Mouse (Mus musculus) layer of hippocampus, postnatal 36 days (tissue): ENCODE results near the gene Tmem270. TPM values are rescaled to one million over a fixed set of nuclear protein-coding genes. Genes with fewer than 3 reads are reported as not detected.
A peak's percentile ranks its signal among the peaks of the same experiment; 100 is the strongest.

Experiments used
- DNase-seq, 2 experiments: peaks; one replicate each; pipeline ENCODE4 v3.0.0; 2022
- total RNA-seq, 2 experiments: library from RNA; stranded (reverse); gene quantifications; 2 replicates each; pipeline ENCODE4 v1.2.3; 2021

Gene Tmem270
- total RNA-seq, 2 experiments from 2014 or later = not detected

GRCm38 (mm10) chr5:134883077-134883476 lies 23.5 kb downstream of the Tmem270 start:
- DNase-seq = no peak

- DNase-seq = no peak
Measured at GRCm38 (mm10) chr5:134876801-134877200, 29.7 kb downstream of the Tmem270 start.

GRCm38 (mm10) chr5:134875245-134875644 lies 31.3 kb downstream of the Tmem270 start:
- no peak for DNase-seq

GRCm38 (mm10) chr5:134873956-134874879 lies 32.3 kb downstream of the Tmem270 start:
- DNase-seq = peak; percentile 4 to 14

GRCm38 (mm10) chr5:134873034-134873433 lies 33.5 kb downstream of the Tmem270 start:
- no peak for DNase-seq

GRCm38 (mm10) chr5:134872597-134872996 lies 33.9 kb downstream of the Tmem270 start:
- DNase-seq = no peak

GRCm38 (mm10) chr5:134868506-134868905 lies 38.0 kb downstream of the Tmem270 start:
- DNase-seq = no peak

GRCm38 (mm10) chr5:134867320-134868144 lies 39.0 kb downstream of the Tmem270 start:
- DNase-seq = no peak

- no peak for DNase-seq
Measured at GRCm38 (mm10) chr5:134865158-134865557, 41.4 kb downstream of the Tmem270 start.

- DNase-seq = no peak
Measured at GRCm38 (mm10) chr5:134861902-134862497, 44.5 kb downstream of the Tmem270 start.

GRCm38 (mm10) chr5:134859193-134859592 lies 47.3 kb downstream of the Tmem270 start:
- no peak for DNase-seq

GRCm38 (mm10) chr5:134858378-134858777 lies 48.2 kb downstream of the Tmem270 start:
- DNase-seq = no peak

GRCm38 (mm10) chr5:134852873-134853272 lies 53.7 kb downstream of the Tmem270 start:
- no peak for DNase-seq

Other genes starting within 250 kb of the Tmem270 start
- 10 to 100 TPM; 39.1 to 40.1 TPM for gene Limk1, start 218.1 kb downstream of the Tmem270 start, total RNA-seq
- gene Eln, start 159.4 kb downstream of the Tmem270 start, total RNA-seq = 10 to 100 TPM in 1 of 2 experiments, 1 to 10 TPM in 1; 8.9 to 11.4 TPM
- gene Cldn13, start 8.8 kb upstream of the Tmem270 start, total RNA-seq = not detected
- gene Mettl27, start 25.6 kb upstream of the Tmem270 start, total RNA-seq = 1 to 10 TPM; 7.1 to 8.4 TPM
- gene Cldn4, start 40.2 kb upstream of the Tmem270 start, total RNA-seq = not detected
- gene Cldn3, start 79.5 kb upstream of the Tmem270 start, total RNA-seq = under 1 TPM; 0.61 to 0.92 TPM
- gene Abhd11, start 102.4 kb upstream of the Tmem270 start, total RNA-seq = 10 to 100 TPM; 27.7 to 33.1 TPM
- gene Stx1a, start 116.7 kb upstream of the Tmem270 start, total RNA-seq = 10 to 100 TPM; 96.3 to 96.4 TPM
- 10 to 100 TPM; 38.3 to 38.4 TPM for gene Dnajc30, start 157.5 kb upstream of the Tmem270 start, total RNA-seq
- gene Bud23, start 158.2 kb upstream of the Tmem270 start, total RNA-seq = 10 to 100 TPM; 49.4 to 60.1 TPM
- 10 to 100 TPM; 27.1 to 30.9 TPM for gene Vps37d, start 171.5 kb upstream of the Tmem270 start, total RNA-seq
- gene Mlxipl, start 183.2 kb upstream of the Tmem270 start, total RNA-seq = 1 to 10 TPM; 3.6 to 5.2 TPM
- gene Tbl2, start 242.9 kb upstream of the Tmem270 start, total RNA-seq = 10 to 100 TPM; 32.3 to 33.0 TPM